Mouse (Mus musculus) kidney, adult 8-10 months (tissue): ENCODE data around the gene Zcchc4.
A peak's percentile ranks its signal among the peaks of the same experiment; 100 is the strongest.
"Not testable (repeated sequence)": the region's sequence is repeated elsewhere in the genome, so short reads cannot be mapped to it uniquely, and the experiment has no call there.

Experiments used
- DNase-seq, 2 experiments: peaks; one replicate each; pipeline ENCODE4 v3.0.0; 2022

The Zcchc4 gene

DNA sequence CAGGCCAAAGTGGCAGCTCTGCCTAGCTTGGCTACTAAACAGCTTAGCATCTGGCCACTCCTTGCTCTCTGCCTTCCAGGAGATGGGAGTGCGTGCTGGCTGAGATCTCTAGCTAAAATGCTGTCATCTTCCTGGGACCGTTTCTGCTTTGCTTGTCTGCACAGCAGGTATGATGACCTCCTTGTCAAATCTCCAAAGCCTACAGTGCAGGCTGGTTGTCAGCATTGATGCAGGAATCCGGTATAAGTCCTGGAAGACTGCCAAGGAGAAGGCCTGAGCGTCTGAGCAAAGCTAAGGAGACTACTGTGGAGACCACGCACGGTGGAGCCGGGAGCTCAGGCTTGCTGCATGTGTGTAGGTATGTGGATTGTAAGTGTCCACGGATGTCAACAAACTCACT, at the start of gene Zcchc4:
TSS of gene Zcchc4 (plus strand) at position 173 of the 400 bp plus-strand sequence.
- DNase-seq = no peak

DNA sequence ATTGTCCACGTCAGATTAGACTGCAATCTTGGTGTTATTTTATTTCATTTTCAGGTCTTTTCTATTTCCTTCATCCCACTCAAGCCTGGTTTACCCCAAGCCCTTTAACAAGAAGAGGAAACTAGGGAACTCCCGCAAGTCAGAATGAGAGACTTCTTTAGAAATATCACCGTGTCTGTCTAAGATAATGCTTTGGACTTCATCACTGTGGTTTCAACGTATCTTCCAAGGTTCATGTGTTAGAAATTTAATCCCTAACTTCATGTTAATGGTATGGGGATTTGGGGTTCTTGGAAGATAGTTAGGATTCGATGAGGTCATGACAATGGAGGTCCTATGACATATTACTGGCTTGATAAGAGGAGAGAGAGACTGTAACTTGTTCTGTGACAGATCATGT, 47.5 kb upstream of the Zcchc4 start:
- no peak for DNase-seq

DNA sequence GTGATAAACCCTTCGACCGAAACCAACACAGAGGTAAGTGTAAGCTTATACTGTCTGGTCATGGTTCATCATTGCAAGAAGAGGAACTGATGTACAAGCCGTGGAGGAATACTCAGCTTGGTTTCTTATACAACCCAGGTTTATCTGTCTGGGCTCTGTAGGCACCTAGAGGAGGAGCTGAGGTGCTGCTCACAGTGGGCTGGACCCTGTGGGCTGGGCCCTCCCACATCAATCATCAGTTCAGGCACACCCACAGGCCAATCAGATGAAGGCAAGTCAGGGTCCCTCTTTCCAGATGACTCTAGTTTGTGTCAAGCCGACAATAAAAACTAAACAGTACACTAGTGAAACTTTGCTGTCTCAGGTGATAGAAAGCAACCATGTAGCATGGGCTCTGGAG, 42.4 kb upstream of the Zcchc4 start:
- no peak for DNase-seq

DNA sequence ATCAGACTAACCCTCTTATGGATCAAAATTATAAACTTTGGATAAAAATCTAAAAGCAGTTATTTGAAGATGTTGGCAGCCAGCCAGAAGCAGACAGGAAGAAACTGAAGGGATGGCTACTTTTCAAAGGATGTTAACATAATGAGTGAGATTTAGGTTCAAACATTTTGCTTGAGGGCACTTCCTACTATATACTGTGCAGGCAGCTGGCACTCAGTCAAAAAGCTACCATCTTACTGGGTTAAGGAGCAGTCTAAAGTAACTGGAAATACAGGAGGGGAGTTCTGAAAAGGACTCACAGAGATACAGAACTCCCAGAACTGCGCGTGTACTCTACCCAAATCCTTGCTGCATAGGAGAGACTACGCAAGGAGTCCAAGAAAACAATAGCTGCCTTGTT, 39.2 kb upstream of the Zcchc4 start:
- no peak for DNase-seq

DNA sequence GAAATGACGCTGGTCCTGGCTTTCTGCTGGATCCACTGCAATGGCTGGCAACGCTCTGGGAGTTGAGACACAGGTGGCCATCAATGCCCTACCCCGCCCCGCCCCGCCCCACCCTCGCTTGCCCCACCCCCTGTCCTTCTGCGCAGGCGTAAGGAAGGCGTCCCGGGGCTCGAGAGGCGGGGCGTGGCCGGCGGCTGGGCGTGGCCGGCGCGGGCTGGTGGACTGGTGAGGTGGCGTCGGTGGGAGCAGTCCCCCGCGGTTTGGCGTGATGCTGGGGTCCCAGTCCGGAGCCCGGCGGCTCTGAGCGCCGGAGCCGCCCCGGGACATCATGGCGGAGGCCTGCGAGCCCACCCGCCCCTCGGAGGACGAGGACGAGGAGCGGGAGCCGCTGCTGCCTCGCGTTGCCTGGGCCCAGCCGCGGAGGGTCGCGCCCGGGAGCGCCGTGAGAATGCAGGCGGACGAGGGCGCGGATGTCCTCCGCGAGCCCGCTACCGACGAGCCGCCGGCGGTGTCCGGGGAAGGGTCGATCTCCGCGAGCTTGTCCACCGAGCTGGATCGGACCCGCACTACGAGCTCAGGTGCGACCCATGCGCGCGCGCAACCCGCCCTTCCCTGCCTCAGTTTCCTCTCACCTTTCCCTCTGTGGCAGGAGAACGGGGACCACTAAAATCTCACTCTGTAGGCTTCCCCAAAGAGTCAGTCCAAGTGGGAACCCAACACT, 33.7 kb upstream of the Zcchc4 start, which contains the start of gene Pi4k2b:
TSS of gene Pi4k2b (plus strand) at position 184 of the 721 bp plus-strand sequence.
- peak; percentile 71 to 78 for DNase-seq

DNA sequence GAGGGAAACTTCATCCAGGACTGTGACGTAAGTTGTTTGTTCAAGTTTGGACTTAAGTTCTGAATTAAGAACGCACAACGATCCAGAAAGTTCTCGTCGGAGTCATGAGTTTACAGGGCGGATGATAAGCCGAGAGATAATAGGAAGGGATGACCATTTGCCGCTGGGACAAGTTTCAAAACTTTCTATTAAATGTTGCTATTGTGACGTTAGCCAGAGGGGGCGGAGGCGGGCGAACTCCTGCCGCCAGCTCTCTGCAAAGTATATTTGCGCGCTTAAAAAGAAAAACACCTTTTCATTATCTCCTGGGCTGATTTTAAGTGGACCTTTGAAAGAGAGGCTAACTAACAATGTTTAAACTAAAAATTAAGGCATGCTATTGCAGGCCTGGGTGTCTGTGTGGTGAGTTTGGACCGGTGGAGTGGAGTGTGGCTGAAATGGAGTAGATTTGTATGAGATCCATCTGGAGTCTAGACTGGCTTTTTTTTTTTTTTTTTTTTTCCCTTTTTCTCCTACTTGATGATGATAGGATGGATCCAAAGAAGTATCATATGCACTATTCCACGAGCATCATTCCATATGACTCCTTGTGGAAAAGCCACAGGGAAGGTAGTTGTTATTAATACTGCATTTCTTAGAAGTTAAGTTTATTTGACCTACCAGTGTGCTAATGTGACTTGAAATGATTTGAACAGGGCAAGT, 32.9 kb upstream of the Zcchc4 start:
- DNase-seq = peak; percentile 22 to 54

DNA sequence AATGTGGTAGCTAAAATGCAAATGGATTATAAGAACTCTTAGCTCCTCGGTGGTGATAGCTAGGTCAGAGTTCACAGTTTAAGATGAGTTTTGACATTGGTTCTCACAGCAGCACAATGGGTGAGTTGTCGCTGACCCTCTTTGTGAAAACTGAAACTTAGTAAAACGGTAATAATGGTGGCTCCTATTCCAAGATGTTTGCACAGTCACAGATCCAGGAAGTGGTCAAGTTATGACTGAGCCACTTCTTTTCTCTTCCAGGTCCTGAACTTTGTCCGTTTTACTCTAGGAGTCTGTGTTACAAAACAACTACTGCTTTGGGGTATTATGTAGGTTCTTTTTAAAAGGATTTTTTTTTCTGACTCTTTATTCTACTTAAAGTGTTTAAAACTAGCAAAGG, 32.0 kb upstream of the Zcchc4 start:
- no peak for DNase-seq

DNA sequence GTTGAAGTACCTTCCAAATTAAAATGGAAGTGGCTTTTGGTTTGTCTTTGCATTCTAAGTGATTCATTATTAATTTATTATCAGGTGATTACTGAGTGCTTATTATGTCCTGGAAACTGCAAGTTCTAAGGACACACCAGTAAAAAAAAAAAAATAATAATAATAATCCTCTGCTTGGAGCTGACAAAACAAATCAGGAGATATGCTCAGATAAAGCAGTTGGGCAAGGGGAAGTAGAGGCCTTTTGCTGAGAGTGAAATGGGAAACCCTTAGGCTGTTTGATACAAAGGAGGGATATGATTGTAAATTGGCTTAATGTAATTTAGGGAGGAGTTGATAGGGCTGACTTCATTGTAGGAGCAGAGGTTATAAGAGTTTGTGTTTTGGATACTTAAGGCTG, 28.3 kb upstream of the Zcchc4 start:
- no peak for DNase-seq

DNA sequence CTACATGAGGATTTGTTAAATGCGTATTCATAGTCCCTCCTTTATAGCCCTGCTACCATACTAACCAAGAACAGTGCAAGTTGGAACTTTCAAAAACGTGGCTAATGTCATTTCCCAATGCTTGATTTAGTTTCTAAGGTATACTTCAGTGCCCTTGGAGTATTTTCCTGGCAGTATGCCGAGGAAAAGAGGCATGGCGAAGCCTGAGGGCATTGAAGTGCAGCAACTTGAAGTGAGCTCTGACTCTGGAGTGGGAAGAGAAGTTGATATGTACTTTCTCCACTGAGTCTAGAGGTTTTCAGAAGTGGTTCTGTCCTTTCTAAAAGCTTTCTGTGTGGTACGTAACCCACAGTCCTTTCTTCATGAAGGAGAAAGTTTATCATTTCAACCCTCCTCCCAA, 26.5 kb upstream of the Zcchc4 start:
- peak; percentile 57 to 66 for DNase-seq

DNA sequence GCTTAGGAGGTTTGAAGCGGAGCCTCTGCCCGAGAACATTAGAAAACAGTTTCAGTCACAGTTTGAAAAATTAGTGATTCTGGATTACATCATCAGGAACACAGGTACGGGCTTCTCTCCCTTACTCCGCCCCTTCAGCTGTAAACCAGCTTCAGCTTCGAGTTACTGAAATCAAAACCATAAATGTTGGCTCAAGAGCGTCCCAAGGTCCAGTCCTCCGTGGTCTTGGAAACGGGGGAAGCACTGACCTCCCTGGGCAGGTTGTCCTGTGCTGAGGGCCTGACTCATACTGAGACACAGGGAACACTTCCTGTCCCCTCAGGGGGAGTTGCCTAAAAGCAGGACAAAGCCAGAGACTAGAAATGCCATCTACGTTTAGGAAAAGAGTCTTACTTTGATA, 22.1 kb upstream of the Zcchc4 start:
- DNase-seq = no peak

DNA sequence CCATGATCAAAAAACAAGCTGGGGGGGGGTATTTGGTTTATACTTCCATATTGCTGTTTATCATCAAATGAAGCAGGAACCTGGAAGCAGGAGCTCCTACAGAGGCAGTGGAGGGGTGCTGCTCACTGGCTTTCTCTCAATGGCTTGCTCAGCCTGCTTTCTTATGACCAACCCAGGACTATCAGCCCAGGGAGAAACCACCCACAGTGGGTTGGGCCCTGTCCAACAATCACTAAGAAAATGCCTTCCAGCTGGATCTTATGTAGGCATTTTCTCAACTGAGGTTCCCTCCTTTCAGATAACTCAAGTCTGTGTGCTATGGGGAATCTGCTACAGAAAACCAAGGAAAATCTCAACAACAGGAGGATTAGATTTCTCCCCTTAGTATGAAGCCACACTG, 21.0 kb upstream of the Zcchc4 start:
- DNase-seq = no peak

DNA sequence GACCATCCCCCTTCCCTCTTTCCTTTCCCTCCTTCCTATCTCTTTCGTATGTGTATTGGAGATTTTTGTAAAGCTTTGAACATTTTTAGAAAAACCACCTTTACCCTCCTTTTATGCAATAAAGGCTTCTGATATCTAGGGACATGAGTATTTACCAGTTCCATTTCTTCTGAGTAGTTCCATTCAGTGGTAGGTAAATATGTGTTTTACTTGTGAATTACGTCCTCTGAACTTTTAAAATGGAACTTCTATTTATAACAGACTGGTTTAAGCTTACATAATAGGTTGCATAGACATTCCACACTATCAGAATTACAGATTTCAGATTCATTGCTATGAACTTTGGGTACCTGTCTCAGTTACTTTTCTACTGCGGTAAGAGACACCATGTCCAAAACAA, 19.9 kb upstream of the Zcchc4 start:
- no peak for DNase-seq

DNA sequence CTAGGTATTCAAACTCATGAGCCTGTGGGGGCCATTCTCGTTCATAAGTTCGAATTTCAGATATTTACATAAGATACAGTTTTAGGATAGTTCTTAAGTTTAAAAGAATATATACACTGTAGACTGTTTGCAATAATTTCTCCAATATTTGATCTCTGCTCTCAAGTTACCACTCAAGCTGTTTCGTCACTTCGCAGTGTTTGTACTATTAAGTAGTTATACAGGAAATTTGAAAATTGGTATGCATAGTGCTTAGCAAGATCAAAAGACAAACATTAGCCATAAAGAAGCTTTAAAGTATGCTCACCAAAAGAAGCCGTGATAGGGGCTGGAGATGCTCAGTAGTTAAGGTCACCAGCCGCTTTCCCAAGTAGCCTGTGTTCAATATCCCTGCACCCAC, 19.2 kb upstream of the Zcchc4 start:
- DNase-seq = no peak

DNA sequence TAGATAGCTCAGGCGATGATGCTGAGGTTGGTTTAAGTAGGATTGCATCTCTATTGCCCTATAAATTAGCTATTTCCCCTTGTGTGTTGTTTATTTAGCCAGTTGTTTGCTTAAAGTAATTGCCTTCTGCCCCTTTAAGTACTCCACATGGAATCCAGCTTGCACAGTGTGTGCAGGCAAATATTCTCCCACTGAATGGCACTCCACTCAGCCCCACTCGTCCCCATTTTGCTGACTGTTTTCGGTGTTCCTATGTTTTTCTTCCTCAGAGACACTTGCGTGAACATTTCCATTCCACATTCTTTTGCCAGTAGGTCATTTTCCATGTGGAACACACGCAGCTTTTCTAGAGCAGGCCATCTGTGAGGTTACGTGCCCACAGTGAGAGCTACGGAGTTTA, 12.6 kb upstream of the Zcchc4 start:
- no peak for DNase-seq

DNA sequence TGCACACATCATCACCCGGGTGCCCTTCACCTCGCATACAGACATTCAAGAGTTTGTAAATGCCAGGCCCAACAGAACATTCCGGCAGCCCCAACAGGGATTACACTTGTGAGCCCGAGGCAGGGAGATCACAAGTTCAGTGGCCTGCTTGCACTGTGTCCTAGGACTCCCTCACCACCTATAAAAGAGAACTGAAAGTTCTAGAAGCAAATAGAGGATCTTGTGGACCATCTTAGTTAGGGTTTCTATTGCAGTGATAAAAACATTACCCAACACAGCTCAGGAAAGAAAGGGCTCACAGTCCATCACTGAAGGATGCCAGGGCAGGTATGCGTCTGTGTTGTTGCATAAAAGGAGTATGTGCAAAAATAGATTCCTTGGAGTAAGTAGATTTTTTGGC, 942 bp upstream of the Zcchc4 start:
- DNase-seq = no peak

DNA sequence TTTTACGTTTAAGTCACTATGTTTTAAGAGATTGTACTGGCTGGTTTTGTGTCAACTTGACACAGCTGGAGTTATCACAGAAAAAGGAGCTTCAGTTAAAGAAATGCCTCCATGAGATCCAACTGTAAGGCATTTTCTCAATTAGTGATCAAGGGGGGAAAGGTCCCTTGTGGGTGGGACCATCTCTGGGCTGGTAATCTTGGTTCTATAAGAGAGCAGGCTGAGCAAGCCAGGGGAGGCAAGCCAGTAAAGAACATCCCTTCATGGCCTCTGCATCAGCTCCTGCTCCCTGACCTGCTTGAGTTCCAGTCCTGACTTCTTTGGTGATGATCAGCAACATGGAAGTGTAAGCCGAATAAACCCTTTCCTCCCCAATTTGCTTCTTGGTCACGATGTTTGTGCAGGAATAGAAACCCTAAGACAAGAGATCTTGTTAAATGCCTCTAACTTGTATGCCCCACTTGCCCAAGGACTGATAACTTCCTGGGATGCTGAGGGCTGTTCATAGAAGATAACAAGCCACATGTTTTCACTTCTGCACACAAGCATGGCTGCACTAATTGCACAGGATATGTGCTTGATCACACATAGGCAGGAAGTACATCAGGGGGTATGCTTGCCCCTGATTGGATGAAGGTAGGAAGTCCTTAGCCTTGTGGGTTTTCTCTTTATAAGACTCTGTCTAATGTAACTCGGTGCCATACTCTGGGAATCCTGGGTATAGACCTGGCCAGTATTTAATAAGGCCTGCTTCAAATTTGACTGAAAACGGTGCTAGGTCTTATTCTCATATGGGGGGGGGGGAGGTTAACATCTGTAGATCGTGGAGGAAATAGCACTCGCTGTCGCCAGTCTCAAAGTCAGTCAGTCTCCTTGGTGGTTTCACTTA, 1.5 kb downstream of the Zcchc4 start:
- not testable (repeated sequence) for DNase-seq

DNA sequence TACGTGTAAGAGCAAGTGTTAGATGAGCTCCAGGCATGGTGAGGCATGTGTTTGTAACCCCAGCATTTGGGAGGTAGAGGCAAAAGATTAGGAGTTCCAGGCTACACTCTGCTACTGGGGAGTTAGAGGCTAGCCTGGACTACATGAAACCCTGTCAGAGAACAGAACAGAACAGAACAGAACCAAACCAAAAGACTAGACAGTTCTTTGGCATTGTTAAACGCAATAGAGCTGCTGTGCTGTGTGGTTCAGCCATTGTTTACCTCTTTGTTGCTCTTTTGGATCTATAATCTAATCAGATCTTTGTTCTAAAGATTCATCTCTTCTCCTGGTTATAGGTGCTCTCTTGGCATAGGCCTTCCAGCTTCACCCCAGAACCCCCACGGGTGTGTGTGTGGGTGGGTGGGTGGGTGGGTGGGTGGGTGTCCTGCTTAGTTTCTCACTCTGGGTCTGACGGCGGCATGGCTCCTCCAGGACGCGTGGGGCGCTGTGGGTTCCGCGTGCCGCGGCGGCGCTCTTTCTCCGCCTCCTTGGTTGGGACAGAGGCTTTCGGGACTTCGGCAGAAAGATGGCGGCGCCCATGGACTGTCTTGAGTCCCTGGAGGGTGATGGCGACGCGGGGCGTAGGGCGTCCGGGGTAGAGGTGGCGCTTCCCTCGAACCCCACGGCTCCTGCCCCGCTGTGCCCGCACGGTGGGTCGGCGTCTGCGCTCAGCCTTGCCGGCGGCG, 7.5 kb downstream of the Zcchc4 start:
- DNase-seq = peak; percentile 81 to 89

DNA sequence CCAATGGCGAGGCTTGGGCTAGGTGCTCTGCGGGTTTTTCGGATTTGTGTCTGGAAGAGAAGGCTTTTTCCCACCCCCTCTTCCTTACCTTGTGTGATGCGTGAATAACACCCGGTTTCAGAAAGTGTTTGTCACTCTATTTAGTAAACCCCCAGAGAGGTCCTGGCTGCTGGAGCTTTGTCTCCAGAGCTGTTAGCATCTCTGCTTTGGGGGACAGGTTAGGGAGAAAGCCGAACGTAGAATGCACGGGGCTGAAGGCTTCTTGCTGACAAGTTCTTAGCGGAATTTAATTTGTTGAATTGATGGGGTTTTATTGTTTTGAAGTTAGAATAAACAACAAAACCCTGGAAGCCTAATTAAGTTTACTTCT, 8.0 kb downstream of the Zcchc4 start:
- no peak for DNase-seq

DNA sequence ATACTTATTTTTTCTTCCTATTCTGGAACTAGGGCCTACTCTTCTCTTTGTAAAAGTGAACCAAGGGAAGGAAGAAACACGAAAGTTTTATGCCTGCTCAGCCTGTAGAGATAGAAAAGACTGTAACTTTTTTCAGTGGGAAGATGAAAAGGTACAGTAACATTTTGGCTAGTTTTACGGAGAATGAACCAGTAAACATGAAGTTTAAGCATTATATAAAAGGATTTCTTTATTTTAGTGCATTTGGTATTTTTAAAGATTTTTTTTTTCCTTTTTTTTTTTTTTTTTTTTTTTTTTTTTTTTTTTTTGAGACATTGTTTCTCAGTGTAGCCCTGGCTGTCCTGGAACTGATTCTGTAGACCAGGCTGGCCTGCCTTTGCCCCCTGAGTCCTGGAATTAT, 8.7 kb downstream of the Zcchc4 start:
- DNase-seq = no peak

DNA sequence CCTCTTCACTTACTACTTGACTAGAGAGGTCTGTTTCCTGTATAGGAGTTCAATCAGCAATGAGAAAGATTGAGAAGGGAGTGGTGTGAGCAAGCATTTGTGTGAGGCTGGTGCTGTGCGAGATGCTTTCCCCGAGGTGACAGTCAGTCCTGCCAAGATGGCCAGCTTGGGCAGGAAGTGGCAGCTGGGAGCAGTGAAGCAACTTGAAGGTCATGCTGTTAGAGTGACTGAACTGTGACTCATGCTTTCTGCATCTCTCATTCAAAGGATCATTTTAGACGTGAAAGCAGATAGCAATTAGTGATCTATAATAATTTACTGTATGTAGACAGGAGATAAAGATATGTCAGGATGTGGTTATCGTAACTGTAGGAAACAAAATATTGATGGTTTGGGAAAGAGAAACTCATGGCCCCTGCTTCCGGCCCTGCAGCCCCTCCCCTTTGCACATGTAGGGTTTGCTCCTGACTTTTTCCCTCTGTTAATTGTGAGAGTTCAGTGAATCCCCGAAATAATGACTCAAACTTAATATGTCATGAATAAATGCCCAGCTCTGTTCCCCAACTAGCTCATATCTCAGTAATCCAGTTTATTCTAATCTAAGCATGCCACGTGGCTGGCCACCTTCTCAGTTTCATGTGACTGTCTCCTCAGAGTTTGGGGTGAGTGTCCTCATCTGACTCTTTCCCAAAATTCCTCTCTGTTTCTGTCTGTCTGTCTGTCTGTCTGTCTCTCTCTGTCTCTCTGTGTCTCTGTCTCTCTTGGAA, 11.5 kb downstream of the Zcchc4 start:
- DNase-seq = no peak

DNA sequence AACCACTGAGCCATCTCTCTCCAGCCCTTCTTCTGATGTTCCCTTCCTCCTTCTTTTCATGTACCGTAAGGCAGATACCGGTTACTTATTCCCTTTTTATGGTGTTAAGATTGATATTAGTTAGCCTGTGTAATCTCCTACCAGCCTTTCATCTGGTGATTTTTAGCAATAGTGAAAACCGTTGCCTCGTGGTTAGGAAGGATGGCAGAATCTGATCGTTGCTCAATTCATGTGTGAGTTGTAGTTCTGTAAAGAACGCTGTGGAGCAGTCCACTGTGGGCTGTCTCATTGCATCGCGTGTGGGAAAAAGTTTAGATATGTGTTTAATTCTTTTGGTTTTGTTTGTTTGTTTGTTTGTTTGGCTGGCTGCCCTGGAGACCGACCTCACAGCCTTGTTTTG, 18.0 kb downstream of the Zcchc4 start:
- DNase-seq = no peak

DNA sequence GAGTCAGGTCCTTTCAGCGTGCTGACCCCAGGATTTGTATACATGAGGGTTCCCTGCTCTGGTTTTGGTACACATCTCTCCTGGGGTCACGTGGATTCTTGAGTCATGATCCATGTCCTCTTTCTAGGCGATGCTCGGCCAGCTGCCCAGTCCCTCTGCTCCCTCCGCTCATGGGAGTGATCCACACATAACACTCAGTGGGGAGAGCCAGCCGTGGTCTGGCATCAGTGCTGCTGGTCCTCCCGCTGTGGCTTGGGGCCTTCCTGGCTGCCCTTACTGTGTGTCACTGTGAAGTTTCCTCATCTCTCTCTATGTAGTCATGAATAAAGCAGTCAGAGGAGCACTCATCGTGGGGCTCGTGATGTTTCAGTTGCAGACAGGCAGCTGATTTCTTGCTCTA, 18.9 kb downstream of the Zcchc4 start:
- no peak for DNase-seq
